Mouse (Mus musculus): ENCODE results near the gene Espn.

The Espn gene

DNA sequence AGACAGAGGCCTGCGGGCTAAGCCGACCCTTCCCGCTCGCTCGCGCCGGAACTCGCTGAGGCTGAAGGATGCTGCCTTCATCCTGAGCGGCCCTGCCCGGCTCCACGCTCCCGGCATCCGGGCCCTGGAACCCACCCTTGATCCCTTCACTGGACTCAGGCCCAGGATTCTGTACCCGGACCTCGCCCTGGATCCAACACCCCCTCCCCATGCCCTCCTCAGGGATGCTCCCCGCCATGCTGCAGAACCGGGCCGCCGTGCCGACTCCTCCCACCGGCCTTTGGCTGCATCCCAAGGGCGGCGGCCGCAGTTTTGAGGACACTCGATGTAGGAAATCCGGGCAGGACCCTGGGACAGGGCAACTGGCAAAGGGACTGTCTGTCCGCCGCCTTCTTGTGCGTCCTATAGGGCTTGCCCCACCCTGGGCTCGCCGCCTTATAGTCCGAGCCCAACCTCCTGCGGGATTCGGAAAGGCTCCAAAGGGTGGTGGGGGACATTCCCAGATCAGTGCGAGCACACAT lies 26.2 kb upstream of the Espn start:
- peak; percentile 37 for DNase-seq (ENCODE audit: low read depth, low spot score)

DNA sequence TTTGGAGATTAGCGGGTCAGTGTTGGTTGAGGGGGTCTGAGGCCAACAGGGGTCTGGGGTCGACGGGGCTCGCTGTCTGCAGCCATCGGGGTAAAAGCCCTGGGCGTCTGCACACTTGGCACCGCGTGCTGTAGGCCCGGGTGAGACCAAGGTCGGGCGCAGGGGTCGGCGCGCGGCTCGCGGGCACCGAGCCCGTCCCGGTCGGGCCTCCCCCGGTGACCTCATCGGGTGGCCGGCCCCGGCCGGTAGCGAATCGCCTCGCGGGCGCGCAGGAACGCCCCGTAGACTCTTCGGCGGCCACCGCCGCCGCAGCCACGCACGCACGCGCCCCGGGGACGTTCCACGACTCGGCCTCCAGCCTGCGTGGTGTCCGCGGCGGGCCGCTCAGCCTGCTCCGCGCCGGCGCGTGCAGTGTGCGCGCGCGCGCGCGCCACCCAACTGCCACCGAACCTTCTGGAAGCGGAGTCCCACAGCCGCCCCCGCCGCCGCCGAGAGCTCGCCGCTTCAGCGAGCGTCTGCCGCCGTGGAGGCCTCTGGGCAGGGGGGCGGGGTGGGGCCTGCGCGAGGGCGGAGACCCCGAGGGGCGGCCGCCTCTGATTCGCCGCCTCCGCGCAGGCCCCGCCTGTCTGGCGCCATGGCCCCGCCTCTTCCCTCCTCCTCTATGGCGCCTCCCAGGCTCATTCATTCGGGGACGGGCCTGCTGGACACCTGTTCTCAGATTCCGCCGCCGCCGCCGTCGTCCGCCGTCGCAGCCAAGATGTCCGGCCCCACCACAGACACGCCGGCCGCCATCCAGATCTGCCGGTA lies 25.6 kb upstream of the Espn start, which contains the start of gene Acot7:
Gene Acot7 (plus strand): TSS at position 598 of the 807 bp plus-strand sequence.
- peak; percentile 82 for DNase-seq (ENCODE audit: low read depth, low spot score)

DNA sequence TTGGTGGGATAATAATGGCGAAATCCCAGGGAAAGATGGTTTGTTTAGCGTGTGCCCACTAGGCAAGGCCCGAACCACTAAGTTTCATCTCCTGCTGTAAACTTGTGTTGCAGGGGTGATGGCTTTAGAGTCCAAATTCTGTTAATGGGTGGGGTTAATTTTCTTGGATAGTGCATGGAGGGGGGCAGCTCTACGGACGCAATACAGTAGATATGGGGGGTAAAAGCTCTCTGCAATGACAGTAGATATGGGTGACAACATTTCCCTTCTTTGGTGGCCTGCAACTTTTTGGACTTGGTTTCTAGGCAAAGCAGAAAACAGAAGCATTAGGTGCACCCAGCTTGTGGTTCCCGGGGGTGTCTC lies 25.0 kb upstream of the Espn start:
- DNase-seq (ENCODE audit: low read depth, low spot score): no peak

DNA sequence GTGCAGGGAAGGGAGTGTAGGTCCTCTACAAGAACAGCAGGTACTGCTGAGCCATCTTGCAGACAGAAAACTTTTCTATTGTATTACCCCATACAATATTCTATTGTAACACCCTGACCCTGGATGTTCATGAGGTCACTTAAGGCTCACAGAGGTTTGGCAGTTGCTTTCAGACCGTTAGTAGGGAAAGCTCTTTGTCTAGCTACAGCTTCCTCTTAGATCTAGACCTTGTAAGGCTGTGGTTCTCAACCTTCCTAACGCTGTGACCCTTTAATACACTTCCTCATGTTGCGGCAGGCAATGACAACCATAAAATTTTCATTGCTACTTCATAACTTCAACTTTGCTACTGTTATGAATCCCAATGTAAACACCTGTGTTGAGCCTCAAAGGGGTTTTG lies 24.5 kb upstream of the Espn start:
- no peak for DNase-seq (ENCODE audit: low read depth, low spot score)

DNA sequence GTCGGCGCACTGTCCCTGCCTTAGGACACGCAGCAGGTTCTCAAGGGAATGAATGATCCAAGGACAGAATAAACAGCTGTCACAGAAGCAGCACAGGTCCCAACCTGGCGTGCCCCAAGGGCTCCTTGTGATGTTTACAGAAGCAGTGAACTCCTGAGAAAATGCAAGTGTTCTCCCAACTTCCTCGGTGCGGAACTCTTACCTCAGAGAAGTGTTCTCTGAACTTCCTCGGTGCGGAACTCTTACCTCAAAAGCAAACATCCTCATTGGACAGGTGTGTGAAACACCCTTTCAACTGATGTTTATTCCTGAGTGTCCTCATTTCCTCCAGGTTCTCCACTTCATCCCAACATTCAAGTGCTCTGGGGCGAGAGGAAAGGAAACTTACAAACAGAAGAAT lies 21.8 kb upstream of the Espn start:
- no peak for DNase-seq (ENCODE audit: low read depth, low spot score)

DNA sequence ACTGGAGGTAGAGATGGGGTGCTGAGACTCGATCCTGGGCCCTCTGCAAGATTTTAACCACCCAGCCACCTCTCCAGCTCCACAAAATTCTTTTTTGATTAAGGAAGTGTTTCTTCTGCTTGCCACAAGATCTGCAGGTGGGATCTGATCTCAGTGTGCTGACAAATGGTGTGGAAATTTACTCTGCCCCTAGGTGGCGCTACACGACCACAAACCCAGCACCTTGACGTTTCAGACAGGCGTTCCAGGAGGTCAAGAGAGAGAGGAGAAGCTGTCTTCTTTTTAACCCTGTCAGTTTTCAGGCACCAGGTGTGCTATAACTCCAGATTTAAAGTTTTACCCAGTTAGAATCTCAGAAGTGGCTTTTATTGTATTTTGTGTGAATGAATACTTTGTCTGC lies 20.9 kb upstream of the Espn start:
- peak; percentile 84 for DNase-seq (ENCODE audit: low read depth, low spot score)

DNA sequence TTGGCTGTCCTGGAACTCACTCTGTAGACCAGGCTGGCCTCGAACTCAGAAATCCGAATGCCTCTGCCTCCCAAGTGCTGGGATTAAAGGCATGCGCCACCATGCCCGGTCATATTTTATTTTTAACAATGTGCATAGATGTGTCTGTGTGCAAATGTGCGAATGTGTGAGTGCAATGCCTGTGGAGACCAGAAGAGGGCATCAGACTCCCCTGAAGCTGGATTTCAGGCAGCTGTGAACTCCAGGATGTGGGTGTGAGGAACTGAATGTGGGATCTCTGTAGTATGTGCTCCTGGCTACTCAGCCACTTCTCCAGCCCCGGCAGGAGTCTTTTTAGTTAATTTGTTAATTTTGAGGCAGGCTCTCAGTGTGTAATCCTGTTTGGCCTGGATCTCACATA lies 19.4 kb upstream of the Espn start:
- peak; percentile 39 for DNase-seq (ENCODE audit: low read depth, low spot score)

DNA sequence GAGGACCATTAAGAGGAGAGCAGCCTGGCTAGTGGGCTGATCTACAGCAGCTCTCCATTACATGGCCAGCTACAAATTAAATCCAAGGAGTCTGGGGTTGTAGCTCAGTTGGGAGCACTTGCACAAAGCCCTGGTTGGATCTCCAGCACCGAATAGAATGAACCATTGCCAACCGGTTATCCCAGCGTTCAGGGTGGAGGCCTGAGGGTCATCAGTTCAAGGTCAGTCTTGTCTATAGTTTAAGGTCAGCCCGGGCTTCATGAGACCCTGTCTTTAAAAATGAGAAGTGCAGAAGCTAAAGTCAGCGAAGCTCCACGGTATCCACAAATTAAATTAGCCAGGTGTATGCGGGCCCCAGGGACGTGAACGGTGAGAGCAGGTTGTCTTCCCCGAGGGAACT lies 18.1 kb upstream of the Espn start:
- no peak for DNase-seq (ENCODE audit: low read depth, low spot score)

DNA sequence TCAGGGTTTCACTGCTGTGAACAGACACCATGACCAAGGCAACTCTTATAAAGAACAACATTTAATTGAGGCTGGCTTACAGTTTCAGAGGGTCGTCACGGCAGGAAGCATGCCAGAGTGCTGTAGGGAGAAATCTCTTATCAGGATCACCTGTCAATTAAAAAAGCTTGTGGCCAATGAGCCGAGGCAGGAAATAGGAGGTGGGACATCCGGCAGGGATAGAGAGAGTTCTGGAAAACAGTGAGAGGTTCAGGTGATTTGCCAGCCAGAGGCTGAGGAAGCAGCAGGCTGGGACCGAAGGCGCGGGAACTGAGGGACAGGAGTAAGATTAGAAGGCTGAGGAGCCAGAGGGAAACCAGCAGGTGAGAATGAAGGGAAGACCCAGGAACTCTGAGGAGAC lies 16.9 kb upstream of the Espn start:
- no peak for DNase-seq (ENCODE audit: low read depth, low spot score)

DNA sequence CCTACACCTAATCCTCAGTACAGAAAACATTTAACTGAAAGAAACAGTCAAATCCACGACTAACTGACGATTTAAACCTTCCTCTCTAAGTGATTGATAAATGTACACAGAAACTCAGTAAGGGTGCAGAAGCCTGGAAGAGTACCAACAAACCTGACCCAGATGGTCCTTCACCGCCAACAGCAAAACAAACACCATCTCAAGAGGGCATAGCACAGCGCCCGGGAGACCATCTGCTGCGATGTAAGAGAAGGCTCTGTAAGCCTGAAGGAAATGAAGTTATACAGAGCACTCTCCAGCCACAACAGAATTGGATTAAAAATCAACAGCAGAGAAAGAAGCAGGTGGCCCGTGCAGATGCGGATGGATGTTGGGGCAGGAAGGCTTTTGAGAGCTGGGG lies 15.9 kb upstream of the Espn start:
- DNase-seq (ENCODE audit: low read depth, low spot score): no peak

DNA sequence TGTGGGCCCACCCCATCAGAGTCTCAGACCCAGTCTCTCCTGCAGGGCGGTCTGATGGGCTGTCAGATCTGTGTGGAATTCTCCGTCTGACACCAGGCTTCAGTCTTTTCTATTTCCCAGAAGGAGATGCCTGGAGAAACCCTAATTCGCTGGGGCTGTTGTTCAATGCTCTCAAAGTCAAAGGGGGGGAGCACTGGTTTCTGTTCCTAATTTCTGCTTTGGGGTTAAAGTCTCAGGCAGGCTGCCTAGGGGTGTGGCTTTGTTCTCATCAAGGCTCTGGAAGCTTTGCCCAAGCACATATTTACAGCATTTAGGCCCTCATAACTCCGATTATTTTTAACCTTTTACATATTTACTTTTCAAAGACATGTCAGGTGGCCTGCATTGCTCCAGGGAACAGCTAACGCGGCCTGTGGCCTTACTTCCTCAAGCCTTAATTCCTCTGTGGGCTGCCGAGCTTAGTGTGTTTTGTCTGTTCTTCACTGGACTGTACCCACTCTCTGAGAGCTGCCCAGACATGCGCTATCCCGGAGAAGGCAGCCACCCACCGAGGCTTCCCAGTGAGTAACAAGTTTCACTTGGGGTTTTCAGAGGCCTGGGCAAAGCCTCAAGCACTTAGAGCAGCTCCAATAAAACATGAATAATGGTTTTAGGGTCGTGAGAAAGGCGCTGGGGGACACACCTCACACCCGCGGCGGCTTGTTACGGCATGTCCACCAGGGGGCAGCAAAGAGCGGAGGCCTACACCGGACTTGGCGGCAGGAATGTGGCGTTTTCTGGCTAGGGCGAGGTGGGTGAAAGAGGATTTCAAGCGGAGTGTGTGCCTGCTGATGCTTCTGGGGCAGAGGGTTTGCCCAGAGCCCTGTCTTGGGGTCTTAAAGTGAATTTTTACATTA lies 13.1 kb upstream of the Espn start:
- DNase-seq (ENCODE audit: low read depth, low spot score): no peak

DNA sequence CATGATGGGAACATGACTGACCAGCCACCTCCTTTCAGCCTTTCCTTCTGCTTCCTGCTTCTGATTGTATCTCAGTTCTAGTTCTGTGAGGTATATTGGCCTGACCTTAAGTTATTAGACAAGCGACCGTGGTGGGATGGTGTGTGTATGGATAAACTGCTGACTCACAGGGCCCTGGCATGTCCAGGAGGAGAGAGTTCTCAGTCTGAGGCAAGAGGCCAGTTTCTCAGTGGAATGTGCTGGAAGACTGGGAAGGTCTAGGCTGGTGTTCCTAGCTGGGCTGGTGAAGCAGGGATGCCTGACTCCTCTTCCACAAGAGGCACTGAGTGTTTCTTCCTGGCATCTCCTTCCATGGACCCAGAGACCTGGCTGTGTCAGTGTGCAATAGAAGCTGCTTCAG lies 10.6 kb upstream of the Espn start:
- DNase-seq (ENCODE audit: low read depth, low spot score): peak; percentile 64

DNA sequence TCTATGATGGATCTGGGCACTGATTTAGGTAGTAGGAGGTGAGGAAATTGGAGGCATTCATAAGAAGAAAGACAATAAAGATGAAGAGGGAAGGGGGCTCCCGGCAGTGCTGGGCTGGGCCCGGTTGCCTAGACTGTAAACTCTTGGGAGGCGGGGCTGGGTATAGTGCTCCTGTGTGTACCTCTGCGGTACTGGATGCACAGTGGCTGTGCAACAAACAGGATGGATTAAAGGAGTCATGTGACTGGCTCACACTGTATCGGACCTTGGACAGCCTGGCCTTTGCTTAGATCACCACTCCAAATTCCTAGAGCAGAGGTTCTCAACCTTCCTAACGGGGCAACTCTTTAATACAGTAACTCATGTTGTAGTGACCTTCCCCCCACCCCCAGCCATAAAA lies 9.4 kb upstream of the Espn start:
- DNase-seq (ENCODE audit: low read depth, low spot score): no peak

DNA sequence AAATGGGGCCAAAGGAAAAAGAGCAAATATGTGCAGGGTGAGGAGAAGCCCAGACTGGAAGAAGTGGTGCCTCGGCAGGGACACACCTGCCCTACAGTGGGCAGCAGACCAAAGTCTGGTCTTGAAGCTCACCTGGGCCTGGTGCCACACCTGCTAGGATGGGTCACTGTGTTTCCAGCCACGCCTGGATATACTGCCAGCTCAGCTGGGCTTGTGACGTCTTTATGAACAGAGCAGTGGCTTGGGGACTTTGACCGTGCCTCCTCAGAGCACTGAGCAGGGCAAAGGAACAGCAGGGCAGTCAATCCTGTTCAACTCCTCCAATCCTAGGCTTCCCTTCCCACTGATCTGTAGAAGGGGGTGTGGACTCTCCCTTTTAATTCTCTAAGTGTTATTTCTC lies 8.6 kb upstream of the Espn start:
- DNase-seq (ENCODE audit: low read depth, low spot score): no peak

DNA sequence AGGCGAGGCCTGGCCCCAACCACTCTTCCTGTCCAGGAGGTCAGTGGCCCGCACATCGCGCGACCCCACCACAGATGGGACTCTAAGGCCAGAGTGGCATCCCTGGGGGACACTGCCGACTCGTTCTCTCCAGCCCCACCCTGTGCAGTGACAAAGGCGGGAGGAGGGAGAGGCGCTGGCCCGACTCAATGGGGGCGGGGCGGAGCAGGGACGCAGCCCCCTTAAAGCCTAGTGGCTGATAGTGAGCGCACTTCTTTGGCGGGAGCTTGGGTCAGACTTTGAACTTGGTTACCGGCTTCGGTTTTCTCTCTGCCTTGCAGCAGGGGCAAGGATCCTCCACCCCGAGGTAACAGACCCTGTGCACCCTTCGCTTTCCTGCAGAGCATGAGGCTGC lies 7.1 kb upstream of the Espn start:
- no peak for DNase-seq (ENCODE audit: low read depth, low spot score)

DNA sequence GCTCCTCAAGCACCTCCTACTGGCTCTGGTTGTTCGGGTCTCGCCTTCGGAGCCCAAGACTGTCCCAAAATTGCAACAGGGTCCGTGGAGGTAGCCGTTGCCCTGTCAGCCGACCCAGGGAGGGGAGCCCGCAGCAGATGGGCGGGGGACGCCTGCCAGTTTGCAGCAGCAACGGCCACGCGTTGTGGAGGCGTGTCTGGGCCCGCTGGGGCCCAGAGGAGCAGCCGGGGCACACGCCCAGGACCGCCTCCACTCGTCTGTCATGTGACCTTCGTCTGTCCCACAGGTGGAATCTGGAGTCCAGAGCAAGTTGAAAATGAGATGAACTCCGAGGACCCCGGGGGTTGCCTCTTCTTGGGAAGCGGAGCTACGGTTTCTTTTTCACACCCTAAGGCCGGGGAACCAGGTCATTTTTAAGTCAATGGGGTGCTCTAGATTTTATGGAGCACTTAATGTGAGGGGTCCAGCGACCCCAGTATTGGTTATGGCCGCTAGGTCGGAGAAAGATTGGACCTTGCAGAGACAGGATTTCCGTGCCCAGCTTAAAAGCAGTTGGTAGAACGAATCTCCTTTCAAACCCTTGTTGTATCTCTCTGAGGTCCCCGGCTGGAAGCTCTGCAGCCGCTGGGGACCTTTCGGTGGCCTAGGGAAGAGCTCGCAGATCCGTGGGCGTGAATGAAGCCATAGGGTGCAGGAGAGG lies 6.6 kb upstream of the Espn start, which contains the start of gene Hes2:
Gene Hes2 (plus strand): TSS at position 283 of the 700 bp plus-strand sequence.
- no peak for DNase-seq (ENCODE audit: low read depth, low spot score)

DNA sequence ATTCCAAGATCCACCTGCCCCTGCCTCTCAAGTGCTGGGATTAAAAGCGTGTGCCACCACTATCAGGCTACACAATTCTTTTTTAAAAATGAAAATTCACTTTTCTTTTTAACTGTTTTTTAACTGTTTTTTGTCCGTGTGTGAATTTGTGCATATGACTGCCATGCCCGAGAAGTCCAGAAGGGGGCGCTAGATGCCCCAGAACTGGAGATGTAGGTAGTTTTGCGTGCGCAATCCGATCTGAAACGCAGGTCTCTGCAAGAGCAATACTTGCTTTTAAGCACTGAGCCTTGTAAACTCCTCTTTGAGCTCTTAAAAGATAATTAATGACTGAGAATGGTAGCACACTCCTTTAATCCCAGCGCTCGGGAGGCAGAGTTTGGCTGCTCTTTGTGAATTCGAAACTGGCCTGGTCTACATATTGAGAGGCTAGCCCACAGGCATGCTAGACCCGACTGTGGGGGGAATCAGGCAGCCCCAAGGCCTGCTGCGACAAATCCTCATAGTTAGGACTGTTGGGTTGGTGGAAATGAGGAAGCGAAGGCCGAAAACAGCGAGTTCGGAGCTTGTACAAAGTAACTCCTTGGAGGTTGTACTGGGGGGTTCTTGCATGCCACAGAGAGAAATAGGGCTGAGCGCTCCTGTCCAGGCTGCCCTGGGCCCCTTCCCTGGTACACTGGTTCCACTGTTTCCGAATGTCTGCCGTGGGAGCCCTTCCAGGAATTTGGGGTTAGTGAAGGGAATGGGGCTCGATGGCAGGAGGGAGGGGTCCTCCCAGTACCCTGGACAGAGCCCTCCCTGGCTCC lies 5.8 kb upstream of the Espn start:
- peak; percentile 42 for DNase-seq (ENCODE audit: low read depth, low spot score)

DNA sequence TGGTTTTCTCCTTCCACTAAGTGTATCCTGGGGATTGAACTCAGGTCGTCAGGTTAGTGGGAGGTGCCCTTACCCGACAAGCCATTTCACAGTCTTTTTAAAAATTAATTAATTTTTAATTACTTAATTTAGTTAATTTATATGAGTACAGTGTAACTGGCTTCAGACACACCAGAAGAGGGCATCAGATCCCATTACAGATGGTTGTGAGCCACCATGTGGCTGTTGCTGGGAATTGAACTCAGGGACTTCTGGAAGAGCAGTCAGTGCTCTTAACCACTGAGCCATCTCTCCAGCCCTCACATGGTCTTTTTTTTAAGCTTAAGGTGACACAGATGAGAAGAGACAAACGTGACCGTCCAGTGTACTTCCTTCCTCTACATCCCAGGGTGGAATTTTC lies 2.8 kb upstream of the Espn start:
- DNase-seq (ENCODE audit: low read depth, low spot score): no peak

DNA sequence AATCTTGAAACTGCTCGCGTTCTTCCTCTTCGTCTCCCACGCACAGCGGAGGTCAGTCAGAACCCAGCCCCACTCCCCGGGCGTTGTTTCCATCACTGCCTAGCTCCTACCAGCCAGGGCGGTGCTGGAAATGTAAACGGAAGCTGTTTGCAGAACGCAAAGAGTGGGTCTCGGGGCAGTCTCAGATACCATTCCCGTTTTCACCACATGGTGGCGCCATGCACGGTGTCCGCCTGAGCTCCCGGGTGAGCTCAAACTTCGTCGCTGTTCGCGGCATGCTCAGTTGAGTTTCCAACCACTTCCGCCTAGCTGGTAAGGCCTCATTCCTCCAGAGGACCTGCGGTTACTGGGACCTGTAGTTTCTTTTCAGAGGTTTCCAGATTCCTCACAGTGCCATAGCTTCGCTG lies 1.6 kb upstream of the Espn start:
- DNase-seq (ENCODE audit: low read depth, low spot score): peak; percentile 64

DNA sequence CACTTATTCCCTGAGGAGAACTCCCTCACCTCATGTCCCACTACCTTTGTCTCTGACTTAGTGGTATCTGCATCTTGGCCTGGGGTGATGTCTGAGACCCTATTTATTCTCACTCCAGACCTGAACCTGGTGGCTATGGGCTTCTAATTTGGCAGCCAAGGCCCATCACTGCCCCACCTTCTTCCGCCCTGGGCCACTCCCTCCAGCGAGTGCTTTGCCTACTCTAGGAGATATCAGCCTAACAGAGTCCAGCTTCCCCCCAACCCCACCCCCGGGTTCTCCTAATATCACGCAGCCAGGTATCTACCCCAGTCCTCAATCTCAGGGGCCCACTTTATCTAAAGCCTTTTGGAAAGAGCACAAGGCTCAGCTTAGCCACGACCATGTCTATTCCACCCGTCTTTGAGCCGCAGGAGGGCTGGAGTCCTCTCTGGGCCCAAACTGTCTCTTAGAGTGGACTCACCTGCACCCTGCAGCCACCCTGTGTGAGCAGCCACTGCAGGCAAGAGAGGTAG lies 663 bp downstream of the Espn start:
- no peak for DNase-seq (ENCODE audit: low read depth, low spot score)

DNA sequence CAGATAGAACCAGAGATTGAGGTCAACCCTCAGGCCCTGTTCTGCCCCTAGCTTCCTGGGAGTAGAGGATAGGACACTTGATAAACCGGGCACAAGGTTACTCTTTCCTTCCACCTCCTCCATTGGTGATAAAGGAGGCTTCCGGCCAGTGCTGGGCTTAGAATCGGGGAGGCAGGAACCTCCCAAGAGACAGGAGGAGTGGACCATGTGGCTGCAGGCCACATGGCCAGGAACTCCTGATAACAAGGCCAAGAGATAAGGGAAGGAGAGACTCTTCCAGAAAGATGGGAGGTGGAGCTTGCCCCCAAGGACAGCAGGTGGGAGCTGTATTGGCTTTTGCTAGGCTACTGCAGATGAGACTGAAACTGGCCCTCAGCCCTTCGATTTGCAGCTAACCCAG lies 1.6 kb downstream of the Espn start:
- DNase-seq (ENCODE audit: low read depth, low spot score): no peak
